Mouse (Mus musculus) left cerebral cortex, adult 8-10 months (tissue): ENCODE measurements around the gene Dennd1c. TPM values are rescaled to one million over a fixed set of nuclear protein-coding genes. Genes with fewer than 3 reads are reported as not detected.

ENCODE experiments used
- DNase-seq, 2 experiments: peaks; one replicate each; pipeline ENCODE4 v3.0.0; 2022; ENCODE audit warnings: low spot score in 2 of 2
- total RNA-seq, 4 experiments: library from RNA; stranded (reverse); gene quantifications; 2 replicates each; pipeline ENCODE4 v1.2.4; 2022

The Dennd1c gene
- total RNA-seq, result 1 to 10 TPM; 1.1 to 3.9 (median 2.5) TPM

DNA sequence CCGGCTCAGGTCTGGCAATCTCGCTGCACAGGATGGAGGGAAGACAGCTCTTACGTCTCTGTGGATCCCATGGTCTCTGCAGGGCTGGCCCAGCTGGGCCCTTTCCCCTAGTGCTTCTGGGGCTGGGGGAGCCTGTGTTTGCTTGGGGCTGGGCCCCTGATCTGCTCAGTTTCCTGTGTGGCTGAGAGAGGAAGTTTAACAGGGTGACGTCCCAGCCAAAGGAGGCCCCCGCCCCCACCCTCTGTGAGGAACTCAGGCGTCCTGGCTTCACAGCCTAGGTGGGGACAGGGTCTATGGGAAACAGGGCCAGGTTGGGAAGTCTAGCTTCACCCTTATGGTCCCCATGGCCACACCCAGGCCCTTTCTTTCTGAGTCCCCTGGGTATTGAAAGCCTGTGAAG lies at the start of gene Dennd1c:
Gene Dennd1c (minus strand): TSS at position 179 of the 400 bp plus-strand sequence.
- no peak for DNase-seq

DNA sequence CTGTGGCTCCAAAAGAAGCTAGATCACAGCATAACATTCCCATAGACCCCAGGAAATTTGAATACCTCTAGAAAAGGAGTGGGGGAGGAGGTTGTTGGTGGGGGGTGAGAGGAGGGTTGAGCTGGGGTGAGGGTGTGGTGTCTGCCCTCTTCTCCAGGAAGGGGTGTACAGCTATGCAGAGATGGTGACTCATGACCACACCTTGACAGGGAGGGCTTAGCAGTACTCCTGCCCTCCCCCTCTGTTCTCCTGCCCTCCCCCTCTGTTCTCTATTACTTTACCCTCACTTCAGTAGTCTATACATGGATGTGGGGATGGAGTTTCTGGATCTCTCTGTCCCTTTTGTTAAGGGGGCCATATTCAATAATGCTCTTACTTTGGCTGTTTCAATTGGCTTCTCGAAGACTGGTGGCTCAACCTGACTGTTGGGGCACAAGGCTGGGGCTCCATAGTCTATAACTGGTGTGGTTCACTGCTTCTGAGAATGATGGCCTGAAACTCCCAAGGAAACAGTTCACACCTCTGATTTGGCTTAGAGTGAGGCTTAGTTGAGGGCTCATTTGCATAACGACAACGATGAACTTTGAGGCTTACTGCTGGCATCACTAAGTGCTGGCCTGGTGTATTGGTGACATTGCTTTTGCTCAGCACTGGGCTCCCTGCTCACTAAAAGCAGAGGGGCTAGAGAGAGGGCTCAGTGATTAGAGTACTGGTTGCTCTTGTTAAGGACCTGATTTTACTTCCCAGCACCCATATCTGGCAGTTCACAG lies 47.7 kb upstream of the Dennd1c start:
- DNase-seq, result no peak

DNA sequence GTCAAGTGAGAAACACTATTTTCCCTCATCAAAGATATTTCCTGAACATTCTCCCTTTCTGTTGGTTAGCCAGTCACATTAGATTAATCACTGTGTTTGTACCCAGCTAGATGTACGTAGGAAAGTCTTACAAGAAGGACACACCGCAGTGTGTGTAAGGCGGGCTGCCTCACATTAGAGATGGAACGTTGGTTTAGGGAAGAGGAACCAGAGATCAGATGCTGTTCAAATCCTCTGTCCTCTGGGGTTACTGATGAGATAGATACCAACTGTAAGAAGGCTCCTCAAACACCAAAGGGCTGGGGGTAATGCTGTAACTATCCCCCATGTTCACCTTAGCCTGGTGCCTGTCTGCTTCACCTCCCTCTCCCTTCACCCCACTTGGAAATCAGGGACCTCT lies 46.5 kb upstream of the Dennd1c start:
- DNase-seq, result no peak

DNA sequence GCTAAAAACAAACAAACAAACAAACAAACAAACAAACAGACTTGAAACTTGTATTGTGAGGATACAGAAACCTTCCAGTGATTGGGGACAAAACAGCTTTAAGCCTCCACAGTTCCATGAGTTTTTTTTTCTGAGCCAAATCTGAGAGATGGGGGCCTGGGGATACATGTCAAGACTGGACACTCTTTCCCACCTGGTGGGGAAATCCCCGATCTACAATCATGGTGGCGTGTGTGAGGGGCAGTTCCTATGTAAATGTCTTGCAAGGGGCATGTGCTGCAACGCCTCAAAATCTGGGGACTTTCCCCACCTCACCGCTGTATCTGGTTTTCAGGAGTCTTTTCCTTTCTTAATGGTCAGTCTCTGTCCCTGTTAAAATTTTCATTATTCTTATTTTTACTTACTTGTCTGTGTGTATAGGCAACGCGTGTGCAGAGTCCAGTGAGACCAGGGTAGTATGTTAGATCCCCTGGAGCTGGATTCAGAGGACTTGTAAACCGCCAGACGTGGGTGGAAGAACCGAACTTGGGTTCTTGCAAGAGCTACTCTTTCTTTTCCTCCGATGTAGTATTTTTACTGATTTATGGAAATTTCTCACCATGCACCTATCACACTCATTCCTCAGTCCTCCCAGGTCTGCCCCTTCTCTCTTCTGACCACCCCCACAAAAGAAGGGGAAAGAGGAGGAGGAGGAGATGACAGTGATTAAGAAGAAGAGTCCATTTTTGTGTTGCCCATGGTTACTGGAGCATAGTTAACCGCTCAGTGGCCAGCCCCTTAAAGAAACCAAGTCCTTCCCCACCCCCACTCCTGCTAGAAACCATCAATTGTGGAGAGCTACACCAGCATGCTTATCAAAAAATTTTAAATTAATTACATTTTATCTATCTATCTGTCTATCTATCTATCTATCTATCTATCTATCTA lies 45.1 kb upstream of the Dennd1c start:
- DNase-seq, result no peak

DNA sequence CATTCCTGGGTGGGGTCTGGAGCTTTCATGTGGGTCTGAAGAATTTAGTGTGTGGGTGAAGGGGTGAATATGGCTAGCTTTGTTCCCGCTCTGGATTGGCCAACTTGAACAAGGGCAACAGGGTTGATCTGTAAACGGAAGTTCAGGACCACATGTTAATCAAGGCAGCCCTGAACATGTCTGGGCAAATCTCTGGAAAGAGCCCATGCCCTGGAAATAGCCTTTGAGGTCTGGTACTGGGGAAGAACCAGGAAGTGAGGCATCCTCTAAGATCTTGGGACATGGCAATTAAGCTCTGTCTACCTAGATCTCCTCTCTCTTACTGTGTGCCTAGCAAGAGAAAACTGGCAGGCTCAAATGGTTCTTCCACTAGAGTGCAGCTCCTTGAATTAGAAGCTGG lies 43.5 kb upstream of the Dennd1c start:
- no peak for DNase-seq

DNA sequence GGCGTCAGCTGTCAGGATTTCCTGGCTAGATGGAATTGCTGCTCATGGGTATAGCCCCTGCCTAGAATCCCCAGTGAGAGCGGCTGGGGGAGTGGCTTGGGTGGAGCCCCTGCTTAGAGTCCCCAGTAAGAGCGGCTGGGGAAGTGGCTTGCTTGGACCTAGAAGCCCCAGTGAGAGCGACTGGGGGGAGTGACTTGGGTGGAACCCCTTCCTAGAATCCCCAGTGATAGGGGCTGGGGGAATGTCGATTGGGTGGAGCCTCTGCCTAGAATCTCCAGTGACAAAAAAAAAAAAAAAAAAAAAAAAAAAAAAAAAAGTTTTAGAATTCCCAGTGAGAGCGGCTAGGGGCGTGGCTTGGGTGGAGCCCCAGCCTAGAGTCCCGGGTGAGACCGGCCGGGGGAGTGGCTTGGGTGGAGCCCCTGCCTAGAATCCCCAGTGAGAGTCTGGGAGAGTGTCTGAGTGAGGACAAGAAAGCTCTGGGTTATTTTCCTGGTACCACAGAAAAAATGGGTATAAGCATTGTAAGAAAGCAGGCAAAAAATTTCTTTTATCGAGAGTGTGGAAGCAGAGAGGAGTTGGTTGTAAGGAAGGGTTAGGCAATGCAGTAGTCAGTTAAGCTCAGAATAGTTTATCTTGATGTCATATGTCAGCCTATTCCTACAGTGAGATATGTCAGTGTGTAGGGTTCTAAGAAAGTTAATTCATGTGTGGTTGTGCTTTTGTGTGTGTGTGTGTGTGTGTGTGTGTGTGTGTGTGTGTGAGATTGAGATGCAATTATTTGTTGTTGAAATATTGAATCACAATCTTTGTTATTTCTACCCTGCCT lies 40.4 kb upstream of the Dennd1c start:
- DNase-seq, result no peak

DNA sequence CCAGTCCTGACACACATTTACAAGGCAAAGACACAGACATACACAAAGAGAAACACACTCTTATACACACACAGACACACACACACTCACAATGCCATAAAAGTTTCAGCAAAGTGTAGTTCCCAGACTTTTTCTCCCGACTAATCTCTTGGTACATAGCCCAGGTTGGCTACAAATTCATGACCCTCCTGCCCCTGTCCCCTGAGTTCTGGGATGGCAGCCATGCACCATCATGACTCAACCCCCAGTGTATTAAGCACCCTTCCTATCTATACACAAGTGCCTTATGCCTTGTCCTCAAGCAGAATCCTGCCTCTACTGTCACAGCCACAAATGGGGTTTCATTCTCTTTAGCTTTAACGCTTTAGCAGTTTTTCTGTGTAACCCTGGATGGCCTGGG lies 38.5 kb upstream of the Dennd1c start:
- DNase-seq, result no peak

DNA sequence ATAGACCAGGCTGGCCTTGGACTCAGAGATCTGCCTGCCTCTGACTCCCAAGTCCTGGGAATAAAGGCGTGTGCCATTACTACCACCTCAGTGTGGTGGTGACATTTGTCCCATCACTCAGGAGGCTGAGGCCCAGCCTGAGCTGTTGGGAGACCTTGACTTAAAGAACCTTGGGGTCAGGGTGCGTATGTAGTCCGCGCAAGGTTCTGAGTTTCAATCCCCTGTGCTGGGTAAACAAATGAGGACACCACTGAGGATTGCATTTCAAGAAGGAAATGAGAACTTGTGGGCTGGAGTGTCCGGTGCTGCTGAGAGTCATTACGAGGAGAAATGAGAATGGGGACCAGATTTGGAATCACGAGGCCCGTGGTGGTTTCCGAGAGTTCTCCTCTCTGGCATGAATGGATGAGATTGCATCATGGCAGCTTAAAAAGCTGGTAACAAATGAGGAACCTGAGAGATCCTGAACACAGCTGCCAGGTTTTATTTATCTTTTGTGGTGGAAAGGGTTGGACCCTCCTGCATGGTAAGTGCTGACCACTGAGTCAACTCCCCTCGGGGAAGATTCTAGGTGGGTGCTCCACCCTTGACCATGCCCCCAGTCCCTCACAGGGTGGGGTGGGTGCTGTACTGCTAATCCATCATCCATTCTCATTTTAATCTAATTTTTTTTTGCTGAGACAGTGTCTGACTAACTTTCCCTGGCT lies 34.6 kb upstream of the Dennd1c start:
- no peak for DNase-seq

DNA sequence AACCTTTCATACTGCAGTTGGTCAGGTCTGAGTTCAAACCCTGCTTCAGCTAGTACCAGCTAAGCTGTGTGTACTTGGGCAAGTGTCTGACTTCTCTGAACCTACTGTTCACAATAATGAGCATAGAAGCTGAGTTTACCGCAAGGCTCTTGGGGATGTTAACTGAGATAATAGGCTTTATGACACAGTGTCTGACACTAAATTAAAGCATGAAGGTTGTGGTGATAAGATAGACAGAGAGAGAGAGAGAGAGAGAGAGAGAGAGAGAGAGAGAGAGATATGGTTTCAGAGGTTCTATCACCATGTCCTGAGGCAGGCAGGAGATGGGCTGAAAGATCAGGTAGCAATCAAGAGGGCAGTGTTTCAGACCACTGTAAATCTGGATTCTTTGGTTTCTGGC lies 31.7 kb upstream of the Dennd1c start:
- no peak for DNase-seq

DNA sequence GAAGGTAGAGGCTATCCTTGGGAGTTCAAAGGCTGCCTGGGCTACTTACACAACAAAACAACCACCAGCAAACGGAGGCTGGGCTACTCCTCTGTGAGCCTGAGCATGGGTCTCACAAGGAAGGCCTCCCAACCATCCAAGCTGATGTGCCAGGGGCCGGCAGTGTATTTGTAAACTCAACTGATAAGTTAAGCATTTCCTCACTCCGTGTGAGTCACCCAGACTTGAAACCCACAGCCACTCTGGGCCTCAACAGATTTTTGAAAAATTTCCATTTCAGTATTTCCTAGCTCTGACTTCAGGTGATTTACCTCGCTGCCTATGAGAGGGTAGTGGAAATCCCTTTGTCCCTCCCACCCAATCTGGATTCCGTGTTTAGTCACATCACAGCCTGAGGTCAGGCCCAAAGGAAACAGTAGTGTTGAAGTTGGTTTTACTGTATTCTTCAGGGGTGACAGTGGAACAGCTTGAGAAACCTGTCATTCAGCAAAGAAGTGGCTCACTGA lies 30.4 kb upstream of the Dennd1c start:
- no peak for DNase-seq

DNA sequence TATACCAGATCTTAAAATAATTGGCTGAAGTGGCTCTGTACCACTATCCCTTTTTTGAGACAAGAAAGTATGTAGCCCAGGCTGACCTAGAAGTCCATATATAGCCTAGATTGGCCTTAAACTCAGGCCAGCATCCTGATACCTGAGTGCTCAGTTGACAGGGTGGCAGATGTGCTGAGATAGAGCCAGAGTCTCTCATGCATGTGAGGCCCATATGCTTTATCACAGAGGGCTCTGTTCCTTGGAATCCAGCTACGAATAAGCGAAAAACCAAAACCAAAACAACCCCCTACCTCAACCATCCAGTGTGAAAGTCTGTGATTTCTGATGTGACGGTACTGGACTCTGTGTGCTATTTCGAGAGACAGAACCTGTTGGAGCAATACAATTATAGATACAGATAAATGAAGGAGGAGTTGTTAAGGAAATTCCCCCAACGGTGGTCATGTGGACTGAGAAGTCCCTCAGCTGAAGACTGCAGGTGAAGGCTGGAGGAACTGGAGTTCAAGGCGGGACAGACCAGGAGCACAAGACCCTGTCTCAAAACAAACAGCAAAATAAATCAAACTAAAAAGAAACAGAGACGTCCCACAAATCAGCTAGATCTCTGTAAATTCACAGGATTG lies 29.8 kb upstream of the Dennd1c start:
- no peak for DNase-seq

DNA sequence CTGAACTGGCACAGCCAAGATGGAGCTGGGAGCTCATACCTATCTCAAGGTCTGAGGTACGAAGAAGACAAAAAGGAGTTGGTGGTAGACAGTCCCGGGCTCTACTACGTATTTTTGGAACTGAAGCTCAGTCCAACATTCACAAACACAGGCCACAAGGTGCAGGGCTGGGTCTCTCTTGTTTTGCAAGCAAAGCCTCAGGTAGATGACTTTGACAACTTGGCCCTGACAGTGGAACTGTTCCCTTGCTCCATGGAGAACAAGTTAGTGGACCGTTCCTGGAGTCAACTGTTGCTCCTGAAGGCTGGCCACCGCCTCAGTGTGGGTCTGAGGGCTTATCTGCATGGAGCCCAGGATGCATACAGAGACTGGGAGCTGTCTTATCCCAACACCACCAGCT lies 28.8 kb upstream of the Dennd1c start:
- no peak for DNase-seq

DNA sequence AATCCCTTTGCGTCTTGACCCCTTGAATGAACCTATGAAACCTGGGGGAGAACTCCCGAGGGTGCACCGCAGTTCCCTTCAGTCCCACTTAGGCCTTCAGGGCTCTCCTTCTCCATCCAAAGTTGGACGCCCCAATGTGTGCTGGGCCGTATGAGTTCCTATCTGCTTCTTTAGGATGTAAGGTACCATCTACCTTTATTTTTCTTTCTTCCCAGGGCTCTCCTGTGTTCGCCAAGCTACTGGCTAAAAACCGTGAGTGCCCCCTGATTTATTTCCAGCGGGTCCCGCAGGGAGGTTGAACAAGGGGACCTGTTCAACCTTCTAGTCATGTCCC lies 27.7 kb upstream of the Dennd1c start:
- DNase-seq, result no peak

DNA sequence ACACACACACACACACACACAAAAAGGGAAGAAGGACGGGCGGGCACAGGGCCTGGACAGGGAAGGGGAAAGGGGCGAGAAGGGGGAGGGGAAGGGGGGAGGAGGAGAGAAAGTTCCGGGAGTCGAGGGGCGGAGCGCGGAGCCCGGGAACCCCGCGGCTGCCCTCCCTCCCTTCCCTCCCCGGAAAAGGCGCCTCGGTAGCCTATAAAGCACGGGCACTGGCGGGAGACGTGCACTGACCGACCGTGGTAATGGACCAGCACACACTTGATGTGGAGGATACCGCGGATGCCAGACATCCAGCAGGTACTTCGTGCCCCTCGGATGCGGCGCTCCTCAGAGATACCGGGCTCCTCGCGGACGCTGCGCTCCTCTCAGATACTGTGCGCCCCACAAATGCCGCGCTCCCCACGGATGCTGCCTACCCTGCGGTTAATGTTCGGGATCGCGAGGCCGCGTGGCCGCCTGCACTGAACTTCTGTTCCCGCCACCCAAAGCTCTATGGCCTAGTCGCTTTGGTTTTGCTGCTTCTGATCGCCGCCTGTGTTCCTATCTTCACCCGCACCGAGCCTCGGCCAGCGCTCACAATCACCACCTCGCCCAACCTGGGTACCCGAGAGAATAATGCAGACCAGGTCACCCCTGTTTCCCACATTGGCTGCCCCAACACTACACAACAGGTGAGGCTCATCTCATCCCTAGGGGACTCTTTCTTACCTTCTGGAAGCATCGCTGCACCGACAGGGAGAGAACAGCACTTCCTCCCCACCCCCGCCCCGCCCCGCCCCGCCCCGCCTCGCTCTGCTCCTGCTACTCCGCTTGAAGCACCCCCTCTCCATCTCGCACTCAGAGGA lies 27.1 kb upstream of the Dennd1c start, which contains the start of gene Tnfsf9:
Gene Tnfsf9 (plus strand): TSS at position 145 of the 854 bp plus-strand sequence.
- DNase-seq, result peak in 1 of 2 experiments; percentile 25

DNA sequence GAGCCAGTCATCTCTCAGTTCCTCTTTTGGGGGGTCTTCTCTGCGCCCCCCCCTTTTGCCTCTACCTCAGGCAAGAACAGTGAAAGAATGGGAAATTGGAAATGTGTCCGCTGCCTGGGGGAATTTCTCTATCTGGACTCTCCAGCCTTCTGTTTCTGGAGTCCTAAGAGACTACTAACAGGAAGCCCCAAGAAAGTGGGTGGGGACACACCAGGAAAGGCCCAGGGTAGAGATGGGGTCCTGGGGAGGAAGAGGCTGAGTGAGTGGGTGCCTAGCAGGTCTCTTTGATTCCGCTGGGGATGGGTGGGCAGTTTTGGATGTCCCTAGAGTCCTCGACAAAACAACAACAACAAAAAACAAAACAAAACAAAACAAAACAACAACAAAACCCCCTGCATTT lies 26.2 kb upstream of the Dennd1c start:
- no peak for DNase-seq

DNA sequence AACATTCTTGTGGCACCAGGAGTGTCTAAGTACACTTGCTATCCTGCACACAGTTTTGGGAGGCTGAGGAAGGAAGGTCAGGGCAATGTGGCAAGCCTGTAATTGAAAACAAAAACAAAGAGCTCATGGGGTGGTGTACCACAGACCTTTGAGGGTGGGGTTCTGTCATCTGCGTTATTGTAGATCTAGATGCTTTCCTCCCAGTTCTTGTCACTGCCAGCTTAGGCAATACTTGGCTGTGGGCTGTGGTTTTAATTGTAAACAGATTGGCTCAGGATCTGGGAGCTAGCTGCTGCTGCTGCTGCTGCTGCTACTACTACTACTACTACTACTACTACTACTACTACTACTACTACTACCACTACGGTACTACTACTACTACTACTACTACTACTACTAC lies 24.0 kb upstream of the Dennd1c start:
- DNase-seq, result no peak

DNA sequence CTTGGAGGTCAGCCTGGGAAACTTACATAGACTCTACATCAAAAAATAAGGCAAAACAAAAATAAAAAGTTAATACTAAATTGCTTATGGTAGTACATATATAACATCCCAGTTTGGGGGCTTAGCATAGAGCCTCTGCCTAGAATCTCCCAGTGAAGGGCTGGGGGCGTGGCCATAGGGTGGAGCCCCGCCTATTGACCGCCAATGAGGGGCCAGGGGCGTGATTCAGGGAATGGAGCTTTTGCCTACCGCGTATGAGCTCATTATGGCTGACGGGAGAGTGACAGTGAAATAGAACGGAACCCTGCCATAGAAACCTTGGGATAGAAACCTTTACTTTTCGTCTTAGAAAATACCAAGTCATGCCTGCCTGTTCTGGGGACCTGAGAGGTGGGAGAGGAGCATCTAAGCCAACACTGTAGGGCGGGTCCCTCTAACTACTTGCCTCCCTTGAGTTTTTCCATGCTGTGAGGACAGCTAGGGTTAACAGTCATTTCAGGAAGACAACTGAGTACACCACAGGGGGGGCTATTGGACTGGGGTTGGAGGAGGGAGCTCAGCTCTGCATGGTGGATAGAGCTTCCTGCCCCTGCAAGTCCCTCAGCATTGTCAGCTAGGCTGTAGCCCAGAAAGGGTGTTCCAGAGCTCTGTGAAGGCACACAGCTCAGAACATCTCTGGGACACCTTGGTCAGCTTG lies 21.5 kb upstream of the Dennd1c start:
- no peak for DNase-seq

DNA sequence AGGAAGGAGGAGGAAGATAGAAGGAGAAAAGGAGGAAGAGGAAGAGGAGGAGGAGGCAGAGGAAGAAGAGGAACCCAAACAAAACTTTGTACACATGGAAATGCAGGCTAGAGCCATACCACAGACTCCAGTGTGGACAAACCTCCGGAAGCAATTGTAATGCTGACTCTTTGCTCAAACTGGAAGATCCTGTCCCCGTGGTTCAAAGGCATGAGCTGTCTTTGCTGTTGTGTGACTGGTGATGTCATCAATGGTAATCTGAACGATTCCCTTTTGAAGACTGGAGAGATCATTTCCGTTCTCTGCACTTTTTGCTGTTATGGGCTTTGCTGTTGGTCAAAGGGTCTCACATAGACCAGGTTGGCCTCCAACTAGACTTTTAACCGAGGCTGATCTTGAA lies 20.0 kb upstream of the Dennd1c start:
- no peak for DNase-seq

DNA sequence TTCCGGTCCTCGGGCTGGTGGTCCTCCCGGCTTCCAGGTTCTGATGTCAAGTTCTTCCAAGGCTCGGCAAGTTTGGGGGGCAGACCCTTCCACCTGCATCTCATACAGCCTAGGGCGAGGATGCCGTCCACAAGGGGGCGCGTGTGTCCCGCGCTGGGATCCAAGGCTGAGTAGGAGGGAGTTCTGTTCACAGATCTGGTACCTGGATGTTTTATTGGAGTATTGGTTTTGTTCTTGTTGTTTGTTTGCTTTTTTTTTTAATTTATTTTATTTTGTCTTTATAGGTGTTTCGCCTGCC lies 18.3 kb upstream of the Dennd1c start:
- DNase-seq, result peak; percentile 54 to 79
